In genomic region chr13:51833611-51834010, GRCm38 (mm10) we compare ENCODE assay signal across 9 mouse cellular contexts. TPM values are rescaled to one million over a fixed set of nuclear protein-coding genes. Genes with fewer than 3 reads are reported as not detected.
DNase-seq lines count a peak whose midpoint lies in the region; ATAC-seq lines count a peak whose summit lies in the region.
"Had no signal": no experiment of that assay in that cellular context is flagged by ENCODE, and none has a peak within 500 bp of the region (broad histone marks: within the 10 kb centered on the region; RNA-seq: fewer than 3 reads in every experiment).

No protein-coding gene starts in this region.

- intact Hi-C loops in left cerebral cortex, postnatal 25 days (cut with DNase I) = loop anchor here (5.0 kb wide), 1 partner anchor 181 kb away; the partner anchor contains the start of gene Secisbp2

- H3K9ac ChIP-seq in limb, embryonic 11.5 days (ENCODE audit: low read length) = no peak overlapping the region
- no peak overlapping the region for H3K9ac ChIP-seq in hindbrain, embryonic 13.5 days
- no peak overlapping the region for H3K9ac ChIP-seq in neural tube, embryonic 12.5 days

- 44% methylated on average over 2 of the region's 2 CpGs for WGBS in limb, embryonic 11.5 days
- WGBS in limb, embryonic 10.5 days = 42% methylated on average over 2 of the region's 2 CpGs
- 31% methylated on average over 2 of the region's 2 CpGs for WGBS in hindbrain, embryonic 13.5 days
- WGBS in neural tube, embryonic 12.5 days = 25% methylated on average over 2 of the region's 2 CpGs

- H3K27me3 ChIP-seq in limb, embryonic 11.5 days (ENCODE audit: control insufficient read depth, insufficient read depth, low read length) = no peaks in the 10 kb centered on the region
- peaks cover 9% of the 10 kb centered on the region; the same call in 1 of the 2 replicates for H3K27me3 ChIP-seq in limb, embryonic 10.5 days (ENCODE audit: low read depth, poor library complexity, severe bottlenecking)
- H3K27me3 ChIP-seq in hindbrain, embryonic 13.5 days = peaks cover 25% of the 10 kb centered on the region
- H3K27me3 ChIP-seq in neural tube, embryonic 12.5 days (replicated peaks) = peaks cover 11% of the 10 kb centered on the region

- no peaks in the 10 kb centered on the region for H3K9me3 ChIP-seq in limb, embryonic 11.5 days (ENCODE audit: control insufficient read depth, low read length)
- no peaks in the 10 kb centered on the region for H3K9me3 ChIP-seq in limb, embryonic 10.5 days (replicated peaks)
- H3K9me3 ChIP-seq in hindbrain, embryonic 13.5 days = no peaks in the 10 kb centered on the region
- no peaks in the 10 kb centered on the region for H3K9me3 ChIP-seq in neural tube, embryonic 12.5 days

- DNase-seq in limb, embryonic 11.5 days (ENCODE audit: low spot score) = no peak
- no peak for DNase-seq in limb, embryonic 10.5 days (ENCODE audit: low spot score)
- peak; percentile 88 to 91 for DNase-seq in adrenal gland, postnatal 36 days
- no peak for DNase-seq in left cerebral cortex, postnatal 25 days (ENCODE audit: low spot score in 2 of 2)
- DNase-seq in left cerebral cortex, adult 18-20 months (ENCODE audit: low spot score in 2 of 2) = no peak
- no peak for DNase-seq in frontal cortex, postnatal 25 days (ENCODE audit: low spot score in 2 of 2)

- ATAC-seq in limb, embryonic 11.5 days (ENCODE audit: insufficient number of reproducible peaks, low FRiP score, low TSS enrichment, low read depth) = 0 out of 2 replicates have a peak, but pooled peaks have one; percentile 47
- ATAC-seq in hindbrain, embryonic 13.5 days (ENCODE audit: low FRiP score) = peak; percentile 46
- peak; percentile 72 for ATAC-seq in neural tube, embryonic 12.5 days (ENCODE audit: low FRiP score, low read depth)

- H3K4me2 ChIP-seq in limb, embryonic 11.5 days (ENCODE audit: low read depth, severe bottlenecking) = no peak overlapping the region
- no peak overlapping the region for H3K4me2 ChIP-seq in hindbrain, embryonic 13.5 days
- H3K4me2 ChIP-seq in neural tube, embryonic 12.5 days (replicated peaks) = no peak overlapping the region

- H3K36me3 ChIP-seq in limb, embryonic 11.5 days (ENCODE audit: control insufficient read depth, insufficient read depth, low read length) = no peaks in the 10 kb centered on the region
- H3K36me3 ChIP-seq in limb, embryonic 10.5 days = no peaks in the 10 kb centered on the region
- no peaks in the 10 kb centered on the region for H3K36me3 ChIP-seq in hindbrain, embryonic 13.5 days
- H3K36me3 ChIP-seq in neural tube, embryonic 12.5 days = no peaks in the 10 kb centered on the region

- H3K4me3 ChIP-seq in limb, embryonic 11.5 days (ENCODE audit: low read depth, low read length) = no peak overlapping the region
- H3K4me3 ChIP-seq in limb, embryonic 10.5 days = no peak overlapping the region
- no peak overlapping the region for H3K4me3 ChIP-seq in hindbrain, embryonic 13.5 days
- no peak overlapping the region for H3K4me3 ChIP-seq in neural tube, embryonic 12.5 days

- peaks cover 4% of the 10 kb centered on the region; the same call in 1 of the 2 replicates for H3K4me1 ChIP-seq in limb, embryonic 11.5 days (ENCODE audit: control insufficient read depth, insufficient read depth, low read length)
- H3K4me1 ChIP-seq in limb, embryonic 10.5 days = peaks cover 8% of the 10 kb centered on the region
- H3K4me1 ChIP-seq in hindbrain, embryonic 13.5 days (replicated peaks) = peaks cover 10% of the 10 kb centered on the region
- peaks cover 7% of the 10 kb centered on the region for H3K4me1 ChIP-seq in neural tube, embryonic 12.5 days

- no peak overlapping the region for H3K27ac ChIP-seq in limb, embryonic 11.5 days (replicated peaks; ENCODE audit: low read depth, low read length)
- no peak overlapping the region for H3K27ac ChIP-seq in limb, embryonic 10.5 days
- H3K27ac ChIP-seq in hindbrain, embryonic 13.5 days = no peak overlapping the region
- no peak overlapping the region for H3K27ac ChIP-seq in neural tube, embryonic 12.5 days
- H3K27ac ChIP-seq: macrophage had no signal

RNA-seq across cellular contexts. Expression of gene Gadd45g, which starts 12.9 kb away (rescaled TPM):
- 20.5 and 20.7 TPM in 2 replicates for polyA plus RNA-seq in limb, embryonic 11.5 days (2014; fragmentation: Nextera tagmentation; extraction: Ambion mirVana)
- polyA plus RNA-seq in limb, embryonic 10.5 days (2016; fragmentation: Nextera tagmentation; extraction: Ambion mirVana) = 14.3 and 18.6 TPM in 2 replicates
- total RNA-seq in adrenal gland, postnatal 36 days (2021) = 10 to 100 TPM; 71.8 to 72.5 TPM
- polyA plus RNA-seq in hindbrain, embryonic 13.5 days (2015; fragmentation: Nextera tagmentation; extraction: Ambion mirVana) = 113 and 116 TPM in 2 replicates
- polyA plus RNA-seq in neural tube, embryonic 12.5 days (2016; fragmentation: Nextera tagmentation; extraction: Ambion mirVana) = 237 and 261 TPM in 2 replicates
- total RNA-seq in left cerebral cortex, postnatal 25 days (2021) = 10 to 100 TPM; 11.6 to 16.9 TPM
- 10 to 100 TPM; 13.5 to 23.2 TPM for total RNA-seq in left cerebral cortex, adult 18-20 months (2021)

RNA-seq across cellular contexts. Expression of gene Sema4d, which starts 40.1 kb away (rescaled TPM):
- polyA plus RNA-seq in limb, embryonic 11.5 days (2014; fragmentation: Nextera tagmentation; extraction: Ambion mirVana) = 5.1 and 5.3 TPM in 2 replicates
- polyA plus RNA-seq in limb, embryonic 10.5 days (2016; fragmentation: Nextera tagmentation; extraction: Ambion mirVana) = 5.9 and 6.0 TPM in 2 replicates
- 10 to 100 TPM; 12.4 to 15.7 TPM for total RNA-seq in adrenal gland, postnatal 36 days (2021)
- polyA plus RNA-seq in hindbrain, embryonic 13.5 days (2015; fragmentation: Nextera tagmentation; extraction: Ambion mirVana) = 10.5 and 10.9 TPM in 2 replicates
- 8.5 and 9.9 TPM in 2 replicates for polyA plus RNA-seq in neural tube, embryonic 12.5 days (2016; fragmentation: Nextera tagmentation; extraction: Ambion mirVana)
- 10 to 100 TPM; 86.3 to 97.1 TPM for total RNA-seq in left cerebral cortex, postnatal 25 days (2021)
- 10 to 100 TPM; 65.8 to 71.3 TPM for total RNA-seq in left cerebral cortex, adult 18-20 months (2021)

Comparison
In these comparisons a context has a peak if more than half of its experiments do, and no peak if none do; other contexts are left out.
1. DNase-seq: peak in adrenal gland, postnatal 36 days (2 of 2); none in limb, embryonic 11.5 days (single experiment), limb, embryonic 10.5 days (single experiment), left cerebral cortex, postnatal 25 days (0 of 2), left cerebral cortex, adult 18-20 months (0 of 2) and frontal cortex, postnatal 25 days (0 of 2).
2. Peak in every context shown above with its lines, with median percentiles within 50 percentile points of each other: ATAC-seq.